Mouse (Mus musculus): ENCODE data around the gene Hhipl1. TPM values are rescaled to one million over a fixed set of nuclear protein-coding genes. Genes with fewer than 3 reads are reported as not detected.
A peak's percentile ranks its signal among the peaks of the same experiment; 100 is the strongest.

The Hhipl1 gene
- total RNA-seq (2017) = not detected in 2 replicates

GRCm38 (mm10) chr12:108305812-108306794 lies at the start of gene Hhipl1:
TSS of gene Hhipl1 (plus strand) at chr12:108306270.
- no peak for ATAC-seq (ENCODE audit: extremely low read depth, insufficient number of reproducible peaks, low FRiP score, poor library complexity, severe bottlenecking)

- no peak for ATAC-seq (ENCODE audit: extremely low read depth, insufficient number of reproducible peaks, low FRiP score, poor library complexity, severe bottlenecking)
Measured at GRCm38 (mm10) chr12:108256734-108257133, 49.3 kb upstream of the Hhipl1 start.

GRCm38 (mm10) chr12:108259322-108260049 lies 46.6 kb upstream of the Hhipl1 start:
- ATAC-seq (ENCODE audit: extremely low read depth, insufficient number of reproducible peaks, low FRiP score, poor library complexity, severe bottlenecking) = no peak

- no peak for ATAC-seq (ENCODE audit: extremely low read depth, insufficient number of reproducible peaks, low FRiP score, poor library complexity, severe bottlenecking)
Measured at GRCm38 (mm10) chr12:108260950-108261349, 45.1 kb upstream of the Hhipl1 start.

GRCm38 (mm10) chr12:108264918-108265317 lies 41.2 kb upstream of the Hhipl1 start:
- no peak for ATAC-seq (ENCODE audit: extremely low read depth, insufficient number of reproducible peaks, low FRiP score, poor library complexity, severe bottlenecking)

- no peak for ATAC-seq (ENCODE audit: extremely low read depth, insufficient number of reproducible peaks, low FRiP score, poor library complexity, severe bottlenecking)
Measured at GRCm38 (mm10) chr12:108265831-108266619, 40.0 kb upstream of the Hhipl1 start.

- ATAC-seq (ENCODE audit: extremely low read depth, insufficient number of reproducible peaks, low FRiP score, poor library complexity, severe bottlenecking) = no peak
Measured at GRCm38 (mm10) chr12:108267653-108268052, 38.4 kb upstream of the Hhipl1 start.

GRCm38 (mm10) chr12:108268970-108269369 lies 37.1 kb upstream of the Hhipl1 start:
- no peak for ATAC-seq (ENCODE audit: extremely low read depth, insufficient number of reproducible peaks, low FRiP score, poor library complexity, severe bottlenecking)

GRCm38 (mm10) chr12:108269699-108270098 lies 36.4 kb upstream of the Hhipl1 start:
- ATAC-seq (ENCODE audit: extremely low read depth, insufficient number of reproducible peaks, low FRiP score, poor library complexity, severe bottlenecking) = no peak

GRCm38 (mm10) chr12:108270240-108270919 lies 35.7 kb upstream of the Hhipl1 start:
- no peak for ATAC-seq (ENCODE audit: extremely low read depth, insufficient number of reproducible peaks, low FRiP score, poor library complexity, severe bottlenecking)

- ATAC-seq (ENCODE audit: extremely low read depth, insufficient number of reproducible peaks, low FRiP score, poor library complexity, severe bottlenecking) = no peak
Measured at GRCm38 (mm10) chr12:108271351-108272142, 34.5 kb upstream of the Hhipl1 start.

- no peak for ATAC-seq (ENCODE audit: extremely low read depth, insufficient number of reproducible peaks, low FRiP score, poor library complexity, severe bottlenecking)
Measured at GRCm38 (mm10) chr12:108272143-108272635, 33.9 kb upstream of the Hhipl1 start.

GRCm38 (mm10) chr12:108273466-108274312 lies 32.4 kb upstream of the Hhipl1 start:
- ATAC-seq (ENCODE audit: extremely low read depth, insufficient number of reproducible peaks, low FRiP score, poor library complexity, severe bottlenecking) = no peak

- no peak for ATAC-seq (ENCODE audit: extremely low read depth, insufficient number of reproducible peaks, low FRiP score, poor library complexity, severe bottlenecking)
Measured at GRCm38 (mm10) chr12:108274313-108274595, 31.8 kb upstream of the Hhipl1 start.

GRCm38 (mm10) chr12:108274661-108275507 lies 31.2 kb upstream of the Hhipl1 start, which contains the start of gene Ccdc85c:
TSS of gene Ccdc85c (minus strand) at chr12:108275425.
- no peak for ATAC-seq (ENCODE audit: extremely low read depth, insufficient number of reproducible peaks, low FRiP score, poor library complexity, severe bottlenecking)

GRCm38 (mm10) chr12:108275508-108275890 lies 30.6 kb upstream of the Hhipl1 start:
- peak; percentile 69 for ATAC-seq (ENCODE audit: extremely low read depth, insufficient number of reproducible peaks, low FRiP score, poor library complexity, severe bottlenecking)
